Mouse (Mus musculus) C2C12 (cell line): ENCODE measurements around the gene Pde7b.

ENCODE experiments used
- CTCF ChIP-seq: IDR thresholded peaks from one replicate; pipeline ENCODE4 v1.5.1; 2011; ENCODE audit not compliant: control insufficient read depth, insufficient read depth, insufficient read length
- MYOG ChIP-seq: IDR thresholded peaks from one replicate; pipeline ENCODE4 v1.6.1; 2011; ENCODE audit not compliant: control insufficient read depth, insufficient read length; ENCODE audit errors: extremely low read depth
- USF1 ChIP-seq: IDR thresholded peaks from one replicate; pipeline ENCODE4 v1.6.1; 2011; ENCODE audit warnings: low read depth, mild to moderate bottlenecking, control low read depth, moderate library complexity

DNA sequence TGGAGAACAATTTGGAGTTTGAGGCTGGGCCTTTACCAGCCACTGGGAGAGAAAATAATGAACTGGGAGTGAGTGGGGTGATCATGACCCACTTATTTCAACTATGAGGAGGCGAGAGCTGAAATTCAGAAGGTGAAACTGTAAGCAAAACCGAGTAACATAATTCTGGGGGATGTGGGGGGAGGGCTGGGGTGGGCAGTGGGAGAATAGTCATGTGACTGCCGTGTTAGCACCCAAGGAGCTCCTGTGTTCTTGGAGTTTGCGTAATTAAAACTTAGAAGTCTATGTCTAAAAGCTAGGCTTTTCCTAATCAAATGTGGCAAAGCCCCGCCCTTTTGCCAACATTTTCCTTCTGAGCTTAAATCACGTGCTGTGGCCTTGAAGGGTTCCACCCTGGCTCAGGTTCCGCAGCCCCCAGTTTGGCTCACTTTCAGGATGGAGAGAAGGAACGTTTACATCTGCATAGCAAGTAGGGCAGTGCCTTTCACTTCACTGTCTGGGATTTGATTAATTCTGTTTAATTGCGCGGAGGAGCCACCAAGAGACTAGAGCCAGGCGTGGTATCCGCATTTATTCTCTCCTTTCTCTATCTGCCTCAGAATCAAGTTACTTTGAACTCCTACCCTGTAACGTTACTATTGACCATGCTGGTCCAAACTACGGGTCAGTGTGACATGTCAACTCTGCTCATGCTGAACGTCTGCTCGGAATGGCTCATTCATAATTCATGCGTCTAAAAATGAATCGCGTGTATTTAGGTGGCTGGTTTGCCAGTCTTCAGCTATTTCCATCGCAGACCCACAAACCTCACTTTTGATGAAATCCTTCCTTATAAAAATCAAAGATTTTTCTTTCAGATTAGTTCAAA is 196.1 kb downstream of the Pde7b start:
- TF ChIP-seq CTCF (no peak), MYOG (no peak), USF1 (no peak)
